Mouse (Mus musculus): Measurements from ENCODE around the gene Gm21812.
"Not testable (repeated sequence)": the region's sequence is repeated elsewhere in the genome, so short reads cannot be mapped to it uniquely, and the experiment has no call there.

Gm21812 gene

DNA sequence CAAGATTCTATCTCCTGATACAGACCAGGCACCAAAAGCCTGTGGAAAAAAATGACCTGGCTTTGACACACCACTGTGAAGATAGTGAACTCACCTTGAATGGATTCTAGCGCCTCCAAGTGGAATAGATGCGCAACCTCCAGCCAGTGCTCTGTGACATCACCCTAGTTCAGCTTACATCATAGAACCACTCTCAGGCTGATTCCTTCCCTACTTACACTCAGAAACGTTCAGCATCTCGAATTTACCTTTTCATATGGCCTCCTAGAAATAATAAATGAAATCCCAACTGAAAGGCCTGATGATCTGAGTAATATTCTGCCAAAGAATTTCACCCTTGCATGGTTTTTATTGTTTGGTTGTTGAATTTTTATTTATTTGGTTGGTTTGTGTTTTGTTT, at the start of gene Gm21812:
Gm21812 (minus strand) TSS at position 101 of the 400 bp plus-strand sequence.
- not testable (repeated sequence) for DNase-seq (ENCODE audit: low spot score)
